Comparison of ENCODE assay signal across 19 mouse cellular contexts in genomic region chr2:159591396-159592124, GRCm38 (mm10).
"Had no signal": no experiment of that assay in that cellular context is flagged by ENCODE, and none has a peak within 500 bp of the region (broad histone marks: within the 10 kb centered on the region; RNA-seq: fewer than 3 reads in every experiment).

No protein-coding gene starts in this region.

- DNase-seq: kidney, adult 18-20 months; kidney, postnatal 25 days; left cerebral cortex, postnatal 4 days; lung, embryonic 14.5 days; lung, postnatal 10 days; lung, postnatal 36 days; thymus, adult 18-20 months; thymus, postnatal 36 days had no signal

- H3K36me3 ChIP-seq: limb, embryonic 12.5 days; limb, embryonic 15.5 days; midbrain, embryonic 10.5 days; midbrain, embryonic 13.5 days had no signal

- H3K9me3 ChIP-seq: limb, embryonic 12.5 days; limb, embryonic 15.5 days; midbrain, embryonic 10.5 days; midbrain, embryonic 13.5 days had no signal

- ATAC-seq: inflammation-experienced regulatory T-cells, adult 6 months; intestine, embryonic 16.5 days; midbrain, embryonic 13.5 days; midbrain, embryonic 16.5 days had no signal

- H3K4me2 ChIP-seq: limb, embryonic 12.5 days; limb, embryonic 15.5 days; lung, embryonic 14.5 days; midbrain, embryonic 13.5 days had no signal

- H3K9ac ChIP-seq: limb, embryonic 12.5 days; limb, embryonic 15.5 days; lung, embryonic 14.5 days; midbrain, embryonic 13.5 days had no signal

- H3K27me3 ChIP-seq: limb, embryonic 15.5 days; megakaryocyte, embryonic 14.5 days; midbrain, embryonic 13.5 days had no signal

- H3K27ac ChIP-seq: kidney, postnatal 0 days; layer of hippocampus, adult 2 months; limb, embryonic 12.5 days; limb, embryonic 15.5 days; midbrain, embryonic 10.5 days; midbrain, embryonic 13.5 days had no signal

- H3K4me1 ChIP-seq: megakaryocyte, embryonic 14.5 days; midbrain, embryonic 10.5 days; midbrain, embryonic 13.5 days had no signal

- H3K4me3 ChIP-seq: layer of hippocampus, adult 2 months; limb, embryonic 12.5 days; limb, embryonic 15.5 days; megakaryocyte, embryonic 14.5 days; midbrain, embryonic 10.5 days; midbrain, embryonic 13.5 days; myocyte had no signal
